Mouse (Mus musculus): Measurements from ENCODE around the gene Zfp637. TPM values are rescaled to one million over a fixed set of nuclear protein-coding genes. Genes with fewer than 3 reads are reported as not detected.
"Not testable (repeated sequence)": the region's sequence is repeated elsewhere in the genome, so short reads cannot be mapped to it uniquely, and the experiment has no call there.

The Zfp637 gene
- polyA plus RNA-seq, 1 experiment from 2014 or later, result 136 TPM

- peaks cover 35% of the 10 kb centered on the region for H3K36me3 ChIP-seq (replicated peaks)
- peak overlapping the region; percentile 96 for H3K27ac ChIP-seq
- peak; percentile 14 for ATAC-seq (ENCODE audit: low FRiP score)
- H3K4me1 ChIP-seq, result peaks cover 13% of the 10 kb centered on the region
- H3K9me3 ChIP-seq, result no peaks in the 10 kb centered on the region
- peak overlapping the region; percentile 88 for H3K4me3 ChIP-seq (replicated peaks)
- WGBS, result 17% methylated on average over 12 of the region's 12 CpGs
- peak overlapping the region; percentile 97 for H3K9ac ChIP-seq
- H3K4me2 ChIP-seq, result peak overlapping the region; percentile 67
- no peaks in the 10 kb centered on the region for H3K27me3 ChIP-seq
Measured at GRCm38 (mm10) chr6:117841511-117841955, 553 bp downstream of the Zfp637 start.

- no peak overlapping the region for H3K9ac ChIP-seq
- H3K4me2 ChIP-seq, result no peak overlapping the region
- WGBS, result 93% methylated on average over 9 of the region's 9 CpGs
- peaks cover 62% of the 10 kb centered on the region for H3K36me3 ChIP-seq (replicated peaks)
- H3K4me1 ChIP-seq, result peaks cover 13% of the 10 kb centered on the region
- no peaks in the 10 kb centered on the region for H3K9me3 ChIP-seq
- H3K27me3 ChIP-seq, result no peaks in the 10 kb centered on the region
- H3K27ac ChIP-seq, result no peak overlapping the region
- no peak overlapping the region for H3K4me3 ChIP-seq (replicated peaks)
- ATAC-seq (ENCODE audit: low FRiP score), result no peak
Measured at GRCm38 (mm10) chr6:117844597-117844996, 3.6 kb downstream of the Zfp637 start.

DNA sequence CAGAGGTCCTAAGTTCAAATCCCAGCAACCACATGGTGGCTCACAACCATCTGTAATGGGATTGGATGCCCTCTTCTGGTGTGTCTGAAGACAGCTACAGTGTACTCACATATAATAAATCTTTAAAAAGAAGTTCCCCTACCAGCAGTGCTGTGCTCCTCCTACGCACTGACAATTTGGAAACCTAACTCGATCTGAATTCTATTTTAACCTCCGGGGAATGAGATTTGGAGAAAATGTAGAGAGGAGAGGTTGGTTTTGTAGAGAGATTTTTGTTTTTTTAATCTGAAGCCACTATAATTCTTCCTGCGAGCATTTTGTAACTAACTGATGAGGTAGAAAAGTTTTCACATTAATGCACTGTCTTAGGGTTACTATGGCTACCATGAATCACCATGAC, 5.7 kb downstream of the Zfp637 start:
- H3K9me3 ChIP-seq; H3K27ac ChIP-seq; H3K4me3 ChIP-seq (replicated peaks); H3K4me2 ChIP-seq; H3K9ac ChIP-seq; H3K4me1 ChIP-seq; ATAC-seq (ENCODE audit: low FRiP score); H3K27me3 ChIP-seq: not testable (repeated sequence)
- H3K36me3 ChIP-seq (replicated peaks), result peaks cover 68% of the 10 kb centered on the region
- 96% methylated on average over 4 of the region's 4 CpGs for WGBS

- WGBS, result 98% methylated on average over 2 of the region's 2 CpGs
- no peaks in the 10 kb centered on the region for H3K9me3 ChIP-seq
- no peaks in the 10 kb centered on the region for H3K27me3 ChIP-seq
- H3K27ac ChIP-seq, result no peak overlapping the region
- H3K4me1 ChIP-seq, result no peaks in the 10 kb centered on the region
- H3K36me3 ChIP-seq (replicated peaks), result peaks cover 68% of the 10 kb centered on the region
- H3K4me3 ChIP-seq (replicated peaks), result no peak overlapping the region
- no peak for ATAC-seq (ENCODE audit: low FRiP score)
- H3K9ac ChIP-seq, result no peak overlapping the region
- no peak overlapping the region for H3K4me2 ChIP-seq
Measured at GRCm38 (mm10) chr6:117847772-117848171, 6.8 kb downstream of the Zfp637 start.

- H3K36me3 ChIP-seq (replicated peaks), result peaks cover 63% of the 10 kb centered on the region
- no peak for ATAC-seq (ENCODE audit: low FRiP score)
Measured at GRCm38 (mm10) chr6:117848577-117848976, 7.6 kb downstream of the Zfp637 start.

GRCm38 (mm10) chr6:117851747-117852146, 10.8 kb downstream of the Zfp637 start:
- Histone ChIP-seq H3K27ac (no peak overlapping the region), H3K27me3 (no peaks in the 10 kb centered on the region), H3K4me1 (no peaks in the 10 kb centered on the region), H3K9ac (no peak overlapping the region), H3K4me3 (replicated peaks) (no peak overlapping the region), H3K36me3 (replicated peaks) (peaks cover 31% of the 10 kb centered on the region), H3K9me3 (no peaks in the 10 kb centered on the region), H3K4me2 (no peak overlapping the region)
- WGBS, result 64% methylated on average over 2 of the region's 2 CpGs
- ATAC-seq (ENCODE audit: low FRiP score), result no peak

More at GRCm38 (mm10) chr6:117848577-117848976, 7.6 kb downstream of the Zfp637 start:
- Histone ChIP-seq H3K4me3 (replicated peaks) (no peak overlapping the region), H3K9me3 (no peaks in the 10 kb centered on the region), H3K9ac (no peak overlapping the region), H3K4me2 (no peak overlapping the region), H3K4me1 (no peaks in the 10 kb centered on the region), H3K27me3 (no peaks in the 10 kb centered on the region), H3K27ac (no peak overlapping the region)
- 93% methylated on average over 5 of the region's 5 CpGs for WGBS

DNA sequence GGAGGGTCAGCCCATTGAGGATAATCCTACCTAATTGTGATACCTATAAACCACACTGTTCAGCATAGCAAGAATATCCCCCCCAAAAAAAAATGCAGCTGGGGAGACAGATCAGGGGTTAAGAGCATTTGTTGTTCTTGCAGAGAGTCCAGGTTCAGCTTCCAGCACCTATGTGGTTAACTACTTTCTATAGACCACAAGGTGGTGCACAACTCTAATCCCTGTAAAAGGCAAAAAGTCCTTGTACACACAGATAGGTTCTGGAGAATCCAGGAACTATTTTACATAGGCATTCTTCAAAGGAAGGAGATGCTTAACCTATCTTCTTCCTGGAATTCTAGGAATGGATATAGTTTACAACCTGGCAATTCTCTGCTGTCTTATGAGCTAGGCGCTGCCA, 17.0 kb downstream of the Zfp637 start:
- ATAC-seq (ENCODE audit: low FRiP score), result no peak
- Histone ChIP-seq H3K9ac (no peak overlapping the region), H3K4me1 (peaks cover 4% of the 10 kb centered on the region; the same call in 1 of the 2 replicates), H3K9me3 (no peaks in the 10 kb centered on the region), H3K4me3 (replicated peaks) (no peak overlapping the region), H3K27ac (no peak overlapping the region), H3K36me3 (replicated peaks) (no peaks in the 10 kb centered on the region), H3K4me2 (no peak overlapping the region), H3K27me3 (no peaks in the 10 kb centered on the region)
- 82% methylated on average over 1 of the region's 1 CpGs for WGBS

- Histone ChIP-seq H3K4me1 (peaks cover 14% of the 10 kb centered on the region), H3K9ac (peak within 1 kb of the TSS; percentile 69), H3K4me3 (replicated peaks) (peak within 1 kb of the TSS; percentile 74), H3K9me3 (no peaks in the 10 kb centered on the region), H3K27ac (no peak within 1 kb of the TSS), H3K36me3 (replicated peaks) (no peaks in the 10 kb centered on the region), H3K27me3 (no peaks in the 10 kb centered on the region), H3K4me2 (peak within 1 kb of the TSS; percentile 89)
- 63% methylated on average over 6 of the region's 6 CpGs for whole genome bisulfite sequencing
- no peak for ATAC-seq (ENCODE audit: low FRiP score)
Measured at GRCm38 (mm10) chr6:117861848-117862247, 20.9 kb downstream of the Zfp637 start, which contains the start of gene Zfp239. TSS of gene Zfp239 (plus strand) at chr6:117862100.

DNA sequence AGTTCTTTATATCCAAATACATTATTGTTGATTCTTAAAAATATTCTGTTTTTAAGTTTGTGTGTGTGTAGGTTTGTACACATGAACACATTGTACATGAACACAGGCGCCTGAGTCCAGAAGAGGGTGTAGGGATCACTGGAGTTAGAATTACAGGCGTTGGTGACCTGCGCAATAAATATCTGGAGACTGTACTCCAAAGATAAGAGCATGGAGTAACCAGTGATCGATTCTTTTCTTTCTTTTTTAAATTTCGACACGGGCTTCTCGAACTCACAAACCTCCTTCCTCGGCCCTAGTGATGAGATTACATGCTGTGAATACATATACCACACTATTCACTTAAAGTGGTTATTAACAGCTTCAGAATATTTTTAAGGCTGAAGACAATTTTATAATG, 21.5 kb downstream of the Zfp637 start:
- Histone ChIP-seq H3K27ac (no peak overlapping the region), H3K9ac (no peak overlapping the region), H3K27me3 (no peaks in the 10 kb centered on the region), H3K36me3 (replicated peaks) (no peaks in the 10 kb centered on the region), H3K4me2 (peak overlapping the region; percentile 89), H3K4me1 (peaks cover 14% of the 10 kb centered on the region), H3K9me3 (no peaks in the 10 kb centered on the region), H3K4me3 (replicated peaks) (0 out of 2 replicates have a peak overlapping the region, but pooled peaks have one; percentile 74)
- ATAC-seq (ENCODE audit: low FRiP score), result 0 out of 2 replicates have a peak, but pooled peaks have one; percentile 31
- 74% methylated on average over 8 of the region's 8 CpGs for WGBS

DNA sequence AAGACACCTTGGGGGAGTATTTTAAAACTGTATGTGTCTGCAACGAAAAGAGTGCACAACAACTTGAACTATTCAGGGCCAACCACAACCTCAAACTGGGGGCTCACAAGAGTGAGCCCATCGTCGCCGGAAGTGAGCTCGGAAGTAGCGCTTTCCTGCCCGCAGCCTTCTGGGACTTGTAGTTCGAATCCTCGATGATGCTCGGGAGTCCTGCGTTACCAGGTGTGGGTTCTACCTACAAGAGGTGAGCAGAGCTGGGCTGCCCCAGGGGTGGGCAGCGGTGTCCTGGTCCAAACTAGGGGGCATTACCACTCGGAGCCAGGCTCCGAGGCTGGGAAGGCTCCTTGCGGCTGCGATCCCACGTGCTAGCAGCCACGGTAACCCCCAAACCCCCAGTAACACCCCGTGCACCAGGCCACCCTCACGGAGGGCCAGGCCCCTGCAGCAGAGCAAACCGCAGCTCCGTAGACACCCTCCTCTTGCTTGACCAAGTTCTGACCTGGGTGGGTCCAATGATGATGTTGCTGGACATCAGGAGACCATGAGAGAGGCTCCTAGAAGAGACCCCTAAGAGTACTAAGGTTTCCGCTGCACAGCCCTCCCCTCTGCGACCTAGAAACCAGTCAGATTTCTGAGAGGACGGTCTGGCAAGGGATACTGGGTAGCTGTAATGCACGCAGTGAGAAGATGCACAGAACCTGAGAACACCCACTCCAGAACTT, 22.1 kb downstream of the Zfp637 start:
- 2% methylated on average over 26 of the region's 26 CpGs for WGBS
- ATAC-seq (ENCODE audit: low FRiP score), result peak; percentile 90
- Histone ChIP-seq H3K9ac (peak overlapping the region; percentile 69), H3K9me3 (no peaks in the 10 kb centered on the region), H3K27ac (no peak overlapping the region), H3K4me1 (peaks cover 14% of the 10 kb centered on the region), H3K4me2 (peak overlapping the region; percentile 89), H3K4me3 (replicated peaks) (peak overlapping the region; percentile 74), H3K36me3 (replicated peaks) (no peaks in the 10 kb centered on the region), H3K27me3 (no peaks in the 10 kb centered on the region)

DNA sequence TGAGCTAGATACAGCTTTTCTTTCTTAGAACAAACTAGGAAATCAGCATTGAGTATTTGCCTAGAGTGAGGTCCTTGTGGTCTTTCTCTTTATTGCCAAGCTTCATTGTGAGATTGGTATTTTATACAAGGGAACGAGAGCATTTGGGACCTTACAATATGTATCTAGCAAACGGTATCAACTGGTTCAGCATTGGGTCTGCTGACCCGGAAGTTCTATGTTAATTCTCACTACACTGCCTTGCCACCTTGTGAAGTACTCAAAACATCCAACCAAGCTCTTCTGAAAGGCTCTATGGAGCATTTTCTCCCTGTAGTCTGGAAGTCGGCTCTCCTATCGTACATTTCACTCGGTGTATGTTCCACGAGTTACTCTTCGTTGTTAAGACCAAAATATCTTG, 22.8 kb downstream of the Zfp637 start:
- Histone ChIP-seq H3K27ac (no peak overlapping the region), H3K36me3 (replicated peaks) (no peaks in the 10 kb centered on the region), H3K4me2 (peak overlapping the region; percentile 89), H3K4me1 (peaks cover 14% of the 10 kb centered on the region), H3K9ac (peak overlapping the region; percentile 69; the same call in 1 of the 2 replicates), H3K4me3 (replicated peaks) (peak overlapping the region; percentile 74), H3K27me3 (no peaks in the 10 kb centered on the region), H3K9me3 (no peaks in the 10 kb centered on the region)
- 94% methylated on average over 8 of the region's 8 CpGs for WGBS
- ATAC-seq (ENCODE audit: low FRiP score), result no peak

DNA sequence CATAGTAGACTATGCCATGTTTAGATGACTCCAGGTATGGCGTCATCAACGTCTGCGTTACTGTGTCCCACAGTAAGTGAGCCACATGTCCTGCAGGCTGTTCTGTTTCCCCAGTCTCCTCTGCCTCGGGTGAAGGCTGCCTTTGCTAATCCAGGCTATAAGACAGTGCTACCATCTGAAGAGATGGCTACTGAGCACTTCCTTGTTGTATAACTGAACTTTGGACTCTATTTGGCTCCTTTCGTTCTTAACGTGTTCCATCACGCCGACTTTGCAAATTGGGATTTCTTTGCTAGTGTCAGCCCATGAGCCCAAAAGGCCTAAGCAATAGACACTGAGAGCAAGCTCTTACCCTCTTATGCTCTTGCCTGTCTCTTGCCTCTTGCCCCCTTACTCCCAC, 27.2 kb downstream of the Zfp637 start:
- Histone ChIP-seq H3K4me2 (no peak overlapping the region), H3K36me3 (replicated peaks) (peaks cover 11% of the 10 kb centered on the region; the same call in 1 of the 2 replicates), H3K9me3 (no peaks in the 10 kb centered on the region), H3K4me1 (peaks cover 8% of the 10 kb centered on the region), H3K4me3 (replicated peaks) (no peak overlapping the region), H3K9ac (no peak overlapping the region), H3K27me3 (no peaks in the 10 kb centered on the region), H3K27ac (no peak overlapping the region)
- WGBS, result 94% methylated on average over 8 of the region's 8 CpGs
- no peak for ATAC-seq (ENCODE audit: low FRiP score)

DNA sequence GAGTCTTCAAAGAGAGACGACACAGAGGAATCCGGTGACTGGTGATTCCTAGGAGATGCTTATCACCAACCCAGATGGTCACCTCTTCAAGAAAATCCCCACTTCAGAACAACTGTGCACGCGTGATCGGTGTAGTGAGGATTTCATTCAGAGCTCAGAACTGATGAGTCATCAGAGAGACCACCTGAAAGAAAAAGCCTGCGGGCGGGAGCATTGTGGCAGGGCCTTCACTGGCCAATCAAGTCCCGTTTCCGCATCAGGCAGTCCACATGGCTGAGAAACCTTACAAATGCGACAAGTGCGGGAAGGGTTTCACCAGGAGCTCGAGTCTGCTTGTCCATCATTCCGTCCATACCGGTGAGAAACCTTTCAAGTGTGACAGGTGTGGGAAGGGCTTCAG, 30.1 kb downstream of the Zfp637 start:
- Histone ChIP-seq H3K4me3 (replicated peaks) (no peak overlapping the region), H3K9ac (no peak overlapping the region), H3K27me3 (no peaks in the 10 kb centered on the region), H3K9me3 (no peaks in the 10 kb centered on the region), H3K36me3 (replicated peaks) (peaks cover 11% of the 10 kb centered on the region; the same call in 1 of the 2 replicates), H3K4me1 (no peaks in the 10 kb centered on the region), H3K4me2 (no peak overlapping the region), H3K27ac (no peak overlapping the region)
- no peak for ATAC-seq (ENCODE audit: low FRiP score)
- WGBS, result 85% methylated on average over 14 of the region's 14 CpGs
